Mouse (Mus musculus): ENCODE data around the gene Angptl1. TPM values are rescaled to one million over a fixed set of nuclear protein-coding genes. Genes with fewer than 3 reads are reported as not detected.

Angptl1 gene
- total and polyA plus RNA-seq, 2 experiments from 2014 or later: 1.3 to 1.4 TPM

GRCm38 (mm10) chr1:156864240-156864639 lies 25.9 kb downstream of the Angptl1 start:
- Histone ChIP-seq H3K27me3 (ENCODE audit: insufficient read depth, low read length) (no peaks in the 10 kb centered on the region), H3K9me3 (ENCODE audit: low read length) (no peaks in the 10 kb centered on the region), H3K36me3 (ENCODE audit: insufficient read depth, low read length) (no peaks in the 10 kb centered on the region), H3K9ac (replicated peaks; ENCODE audit: low read length) (no peak overlapping the region), H3K27ac (peak overlapping the region; percentile 54; the same call in 1 of the 2 replicates), H3K4me3 (ENCODE audit: low read length) (no peak overlapping the region), H3K4me1 (ENCODE audit: insufficient read depth, low read length) (peaks cover 8% of the 10 kb centered on the region; the same call in 1 of the 2 replicates), H3K4me2 (ENCODE audit: low read depth, low read length) (no peak overlapping the region)
- ATAC-seq: no peak
- no peak for TF ChIP-seq CTCF (IDR thresholded peaks at IDR 0.05; ENCODE audit: low read depth)
- DNase-seq (ENCODE audit: low spot score): peak; percentile 52
- 32% methylated on average over 3 of the region's 3 CpGs for WGBS

- no peaks in the 10 kb centered on the region for H3K4me1 ChIP-seq (ENCODE audit: insufficient read depth, low read length)
- no peak for TF ChIP-seq CTCF (IDR thresholded peaks at IDR 0.05; ENCODE audit: low read depth)
- H3K9me3 ChIP-seq (ENCODE audit: low read length): no peaks in the 10 kb centered on the region
- H3K27me3 ChIP-seq (ENCODE audit: insufficient read depth, low read length): no peaks in the 10 kb centered on the region
- no peak overlapping the region for H3K9ac ChIP-seq (replicated peaks; ENCODE audit: low read length)
- no peaks in the 10 kb centered on the region for H3K36me3 ChIP-seq (ENCODE audit: insufficient read depth, low read length)
- ATAC-seq (no peak), DNase-seq (ENCODE audit: low spot score) (no peak)
- H3K27ac ChIP-seq: no peak overlapping the region
- WGBS: 90% methylated on average over 5 of the region's 5 CpGs
- H3K4me3 ChIP-seq (ENCODE audit: low read length): no peak overlapping the region
- H3K4me2 ChIP-seq (ENCODE audit: low read depth, low read length): no peak overlapping the region
Measured at GRCm38 (mm10) chr1:156870028-156870427, 31.7 kb downstream of the Angptl1 start.

- no peak for TF ChIP-seq CTCF (IDR thresholded peaks at IDR 0.05; ENCODE audit: low read depth)
- 94% methylated on average over 4 of the region's 4 CpGs for WGBS
Measured at GRCm38 (mm10) chr1:156870616-156871015, 32.3 kb downstream of the Angptl1 start.

GRCm38 (mm10) chr1:156884782-156885181 lies 46.4 kb downstream of the Angptl1 start:
- peaks cover 19% of the 10 kb centered on the region for H3K36me3 ChIP-seq (ENCODE audit: insufficient read depth, low read length)
- H3K4me1 ChIP-seq (ENCODE audit: insufficient read depth, low read length): no peaks in the 10 kb centered on the region
- H3K27ac ChIP-seq: no peak overlapping the region
- H3K9me3 ChIP-seq (ENCODE audit: low read length): no peaks in the 10 kb centered on the region
- no peak for TF ChIP-seq CTCF (IDR thresholded peaks at IDR 0.05; ENCODE audit: low read depth)
- ATAC-seq: no peak
- H3K4me2 ChIP-seq (ENCODE audit: low read depth, low read length): no peak overlapping the region
- no peak overlapping the region for H3K4me3 ChIP-seq (ENCODE audit: low read length)
- 78% methylated on average over 2 of the region's 2 CpGs for WGBS
- no peaks in the 10 kb centered on the region for H3K27me3 ChIP-seq (ENCODE audit: insufficient read depth, low read length)
- H3K9ac ChIP-seq (replicated peaks; ENCODE audit: low read length): no peak overlapping the region
- no peak for DNase-seq (ENCODE audit: low spot score)

More at GRCm38 (mm10) chr1:156870616-156871015, 32.3 kb downstream of the Angptl1 start:
- ATAC-seq (no peak), DNase-seq (ENCODE audit: low spot score) (no peak)
- no peak overlapping the region for H3K4me3 ChIP-seq (ENCODE audit: low read length)
- no peak overlapping the region for H3K9ac ChIP-seq (replicated peaks; ENCODE audit: low read length)
- no peak overlapping the region for H3K4me2 ChIP-seq (ENCODE audit: low read depth, low read length)
- H3K27ac ChIP-seq: no peak overlapping the region
- H3K4me1 ChIP-seq (ENCODE audit: insufficient read depth, low read length): no peaks in the 10 kb centered on the region
- H3K27me3 ChIP-seq (ENCODE audit: insufficient read depth, low read length): no peaks in the 10 kb centered on the region
- H3K9me3 ChIP-seq (ENCODE audit: low read length): no peaks in the 10 kb centered on the region
- H3K36me3 ChIP-seq (ENCODE audit: insufficient read depth, low read length): no peaks in the 10 kb centered on the region

- ATAC-seq (no peak), DNase-seq (ENCODE audit: low spot score) (peak; percentile 25)
- no peak overlapping the region for H3K27ac ChIP-seq
- WGBS: 90% methylated on average over 2 of the region's 2 CpGs
- no peak overlapping the region for H3K4me3 ChIP-seq (ENCODE audit: low read length)
- peaks cover 19% of the 10 kb centered on the region for H3K36me3 ChIP-seq (ENCODE audit: insufficient read depth, low read length)
- H3K4me2 ChIP-seq (ENCODE audit: low read depth, low read length): no peak overlapping the region
- TF ChIP-seq CTCF (IDR thresholded peaks at IDR 0.05; ENCODE audit: low read depth): no peak
- no peak overlapping the region for H3K9ac ChIP-seq (replicated peaks; ENCODE audit: low read length)
- H3K4me1 ChIP-seq (ENCODE audit: insufficient read depth, low read length): no peaks in the 10 kb centered on the region
- H3K9me3 ChIP-seq (ENCODE audit: low read length): no peaks in the 10 kb centered on the region
- no peaks in the 10 kb centered on the region for H3K27me3 ChIP-seq (ENCODE audit: insufficient read depth, low read length)
Measured at GRCm38 (mm10) chr1:156885879-156886278, 47.5 kb downstream of the Angptl1 start.

- Histone ChIP-seq H3K36me3 (ENCODE audit: insufficient read depth, low read length) (peaks cover 9% of the 10 kb centered on the region), H3K9ac (replicated peaks; ENCODE audit: low read length) (no peak overlapping the region), H3K4me1 (ENCODE audit: insufficient read depth, low read length) (no peaks in the 10 kb centered on the region), H3K4me3 (ENCODE audit: low read length) (no peak overlapping the region), H3K27ac (no peak overlapping the region), H3K27me3 (ENCODE audit: insufficient read depth, low read length) (no peaks in the 10 kb centered on the region), H3K4me2 (ENCODE audit: low read depth, low read length) (no peak overlapping the region), H3K9me3 (ENCODE audit: low read length) (no peaks in the 10 kb centered on the region)
- ATAC-seq: no peak
- 93% methylated on average over 4 of the region's 4 CpGs for WGBS
- TF ChIP-seq CTCF (IDR thresholded peaks at IDR 0.05; ENCODE audit: low read depth): peak; percentile 33
- DNase-seq (ENCODE audit: low spot score): peak; percentile 15
Measured at GRCm38 (mm10) chr1:156888830-156889229, 50.5 kb downstream of the Angptl1 start.

GRCm38 (mm10) chr1:156891561-156891960 lies 53.2 kb downstream of the Angptl1 start:
- Histone ChIP-seq H3K4me2 (ENCODE audit: low read depth, low read length) (no peak overlapping the region), H3K27me3 (ENCODE audit: insufficient read depth, low read length) (no peaks in the 10 kb centered on the region), H3K9ac (replicated peaks; ENCODE audit: low read length) (no peak overlapping the region), H3K4me3 (ENCODE audit: low read length) (no peak overlapping the region), H3K27ac (no peak overlapping the region), H3K36me3 (ENCODE audit: insufficient read depth, low read length) (no peaks in the 10 kb centered on the region), H3K9me3 (ENCODE audit: low read length) (no peaks in the 10 kb centered on the region), H3K4me1 (ENCODE audit: insufficient read depth, low read length) (no peaks in the 10 kb centered on the region)
- DNase-seq (ENCODE audit: low spot score) (peak; percentile 14), ATAC-seq (no peak)
- WGBS: 94% methylated on average over 4 of the region's 4 CpGs
- peak; percentile 38 for TF ChIP-seq CTCF (IDR thresholded peaks at IDR 0.05; ENCODE audit: low read depth)
